Mouse (Mus musculus) MEL (cell line): ENCODE data around the gene Vnn1. TPM values are rescaled to one million over a fixed set of nuclear protein-coding genes. Genes with fewer than 3 reads are reported as not detected.

Source experiments
- DNase-seq: peaks from one replicate; pipeline ENCODE4 v3.0.0; 2011; ENCODE audit warnings: low read depth, low spot score
- H3K27ac ChIP-seq: 2 replicates; pipeline ENCODE4 v1.5.1; 2012; ENCODE audit warnings: low read depth, mild to moderate bottlenecking, control low read depth, low read length, moderate library complexity; ENCODE audit not compliant: control insufficient read depth
- H3K27me3 ChIP-seq, 2 experiments: fragments of 150-350 bp in 1 of 2; sonication (generic) in 1 of 2; 2 replicates each; pipeline ENCODE4 v1.6.1; 2012; ENCODE audit warnings: low read length in 2 of 2, mild to moderate bottlenecking in 2 of 2, improper control_type of control experiment in 1 of 2, moderate library complexity in 1 of 2; ENCODE audit not compliant: insufficient read depth in 2 of 2, control insufficient read depth in 1 of 2
- H3K36me3 ChIP-seq, 2 experiments: 2 replicates each; pipeline ENCODE4 v1.6.1; 2012 to 2014; ENCODE audit warnings: low read length in 2 of 2, improper control_type of control experiment in 1 of 2, inconsistent platforms in 1 of 2, mild to moderate bottlenecking in 1 of 2; ENCODE audit not compliant: insufficient read depth in 2 of 2, control insufficient read depth in 1 of 2
- H3K4me1 ChIP-seq, 2 experiments: fragments of 150-350 bp in 1 of 2; sonication (generic) in 1 of 2; 2 replicates each; pipeline ENCODE4 v1.6.1; 2012; ENCODE audit warnings: low read length in 2 of 2, improper control_type of control experiment in 1 of 2, mild to moderate bottlenecking in 1 of 2; ENCODE audit not compliant: insufficient read depth in 2 of 2, control insufficient read depth in 1 of 2
- H3K4me3 ChIP-seq, 2 experiments: fragments of 150-350 bp in 1 of 2; sonication (generic) in 1 of 2; 2 replicates each; pipeline ENCODE4 v1.5.1; 2012; ENCODE audit warnings: low read depth in 2 of 2, low read length in 2 of 2, mild to moderate bottlenecking in 2 of 2, moderate library complexity in 2 of 2, control low read depth in 1 of 2, improper control_type of control experiment in 1 of 2; ENCODE audit not compliant: control insufficient read depth in 1 of 2, insufficient read depth in 1 of 2
- H3K79me2 ChIP-seq: 2 replicates; pipeline ENCODE4 v1.6.1; 2012; ENCODE audit warnings: mild to moderate bottlenecking, low read length, moderate library complexity; ENCODE audit not compliant: control insufficient read depth, poor library complexity, insufficient read depth
- H3K9ac ChIP-seq: 2 replicates; pipeline ENCODE4 v1.6.1; 2012; ENCODE audit warnings: low read depth, mild to moderate bottlenecking, control low read depth, low read length, moderate library complexity; ENCODE audit not compliant: control insufficient read depth, poor library complexity, severe bottlenecking
- H3K9me3 ChIP-seq: fragments of 150-350 bp; sonication (generic); replicated peaks from 2 replicates; pipeline ENCODE4 v1.6.1; 2012; ENCODE audit warnings: mild to moderate bottlenecking, low read length, improper control_type of control experiment, moderate library complexity; ENCODE audit not compliant: insufficient read depth
- BHLHE40 ChIP-seq: IDR thresholded peaks from 2 replicates; pipeline ENCODE4 v1.6.1; 2012; ENCODE audit warnings: low read depth, mild to moderate bottlenecking, inconsistent platforms, low read length, improper control_type of control experiment, borderline replicate concordance
- EP300 ChIP-seq, 2 experiments: IDR thresholded peaks; 2 replicates each; pipeline ENCODE4 v1.6.1; 2011; ENCODE audit warnings: improper control_type of control experiment in 2 of 2, low read length in 2 of 2, low read depth in 1 of 2, mild to moderate bottlenecking in 1 of 2
- GABPA ChIP-seq: IDR thresholded peaks from 2 replicates; pipeline ENCODE4 v1.6.1; 2012; ENCODE audit warnings: low read depth, mild to moderate bottlenecking, inconsistent platforms, low read length, improper control_type of control experiment, moderate library complexity
- MAX ChIP-seq: IDR thresholded peaks from 2 replicates; pipeline ENCODE4 v1.6.1; 2011; ENCODE audit warnings: low read length, improper control_type of control experiment
- MYC ChIP-seq: IDR thresholded peaks from 2 replicates; pipeline ENCODE4 v1.6.1; 2011; ENCODE audit warnings: low read depth, mild to moderate bottlenecking, low read length, improper control_type of control experiment, moderate library complexity
- NRF1 ChIP-seq: IDR thresholded peaks from 2 replicates; pipeline ENCODE4 v1.6.1; 2014; ENCODE audit warnings: low read depth, mild to moderate bottlenecking, inconsistent platforms, low read length, improper control_type of control experiment, moderate library complexity; ENCODE audit not compliant: poor library complexity, insufficient read depth, severe bottlenecking
- POLR2A ChIP-seq, 2 experiments: IDR thresholded peaks; 2 replicates each; pipeline ENCODE4 v1.6.1; 2011 to 2012; ENCODE audit warnings: low read length in 2 of 2, mild to moderate bottlenecking in 2 of 2, control low read depth in 1 of 2, improper control_type of control experiment in 1 of 2, low read depth in 1 of 2, moderate library complexity in 1 of 2; ENCODE audit not compliant: control insufficient read depth in 1 of 2, insufficient read depth in 1 of 2, poor library complexity in 1 of 2
- POLR2AphosphoS2 ChIP-seq: IDR thresholded peaks from 2 replicates; pipeline ENCODE4 v1.6.1; 2011; ENCODE audit warnings: low read length, improper control_type of control experiment
- POLR2AphosphoS5 ChIP-seq: IDR thresholded peaks from 2 replicates; pipeline ENCODE4 v1.6.1; 2012; ENCODE audit warnings: low read depth, borderline replicate concordance, mild to moderate bottlenecking, inconsistent platforms, low read length, moderate library complexity, mixed read lengths
- RCOR1 ChIP-seq: IDR thresholded peaks from 2 replicates; pipeline ENCODE4 v1.6.1; 2012; ENCODE audit warnings: low read depth, mild to moderate bottlenecking, inconsistent platforms, low read length, improper control_type of control experiment
- USF1 ChIP-seq: IDR thresholded peaks from 2 replicates; pipeline ENCODE4 v1.6.1; 2014; ENCODE audit warnings: low read depth, mild to moderate bottlenecking, inconsistent platforms, low read length, improper control_type of control experiment, moderate library complexity
- ZC3H11A ChIP-seq: IDR thresholded peaks from 2 replicates; pipeline ENCODE4 v1.6.1; 2012; ENCODE audit warnings: low read depth, mild to moderate bottlenecking, inconsistent platforms, low read length, improper control_type of control experiment
- ZKSCAN1 ChIP-seq: IDR thresholded peaks from 2 replicates; pipeline ENCODE4 v1.6.1; 2012; ENCODE audit warnings: low read depth, mild to moderate bottlenecking, inconsistent platforms, low read length, improper control_type of control experiment, moderate library complexity
- ZMIZ1 ChIP-seq: IDR thresholded peaks from 2 replicates; pipeline ENCODE4 v1.6.1; 2012; ENCODE audit warnings: low read depth, mild to moderate bottlenecking, inconsistent platforms, low read length, improper control_type of control experiment, moderate library complexity
- ZNF384 ChIP-seq: IDR thresholded peaks from 2 replicates; pipeline ENCODE4 v1.6.1; 2012; ENCODE audit warnings: low read depth, mild to moderate bottlenecking, inconsistent platforms, low read length, improper control_type of control experiment
- polyA plus RNA-seq, 2 experiments: library from polyadenylated mRNA; stranded (reverse) in 1 of 2; unstranded in 1 of 2; fragments of >175 nt in 1 of 2; fragments of >200 nt in 1 of 2; gene quantifications; 2 replicates each; pipeline versions ENCODE4 v1.2.1 to v1.2.4; 2012; ENCODE audit warnings: low replicate concordance in 2 of 2, low read depth in 1 of 2; ENCODE audit not compliant: insufficient read length in 2 of 2, insufficient read depth in 1 of 2, missing spikeins in 1 of 2
- total RNA-seq: library from RNA; depleted of rRNA; stranded (reverse); fragments of 300-350 nt; gene quantifications from 2 replicates; pipeline ENCODE4 v1.2.3, GENCODE M21; 2012

Vnn1 gene
- total and polyA plus RNA-seq, 3 experiments: not detected

DNA sequence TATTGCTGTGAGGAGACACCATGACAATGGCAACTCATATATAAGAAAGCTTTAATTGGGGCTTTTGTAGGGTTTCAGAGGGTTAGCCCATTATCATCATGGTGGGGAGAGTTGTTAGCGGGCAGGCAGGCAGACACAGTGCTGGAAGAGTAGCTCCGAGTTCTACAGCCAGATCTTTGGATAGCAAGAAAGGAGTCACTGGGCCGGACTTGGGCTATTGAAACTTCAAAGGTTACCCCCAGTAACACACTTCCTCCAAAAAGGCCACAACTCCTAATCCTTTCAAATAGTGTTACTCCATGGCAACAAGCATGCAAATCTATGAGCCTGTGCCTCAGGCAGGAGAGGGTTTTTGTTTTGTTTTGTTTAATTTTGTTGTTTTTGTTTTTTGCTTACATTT lies 6.6 kb downstream of the Vnn1 start:
- no peaks in the 10 kb centered on the region for H3K36me3 ChIP-seq
- H3K27ac ChIP-seq: no peak overlapping the region
- no peak overlapping the region for H3K9ac ChIP-seq
- TF ChIP-seq ZC3H11A (no peak), NRF1 (no peak), MYC (no peak), POLR2AphosphoS5 (no peak)
- no peaks in the 10 kb centered on the region for H3K9me3 ChIP-seq
- H3K4me1 ChIP-seq: no peaks in the 10 kb centered on the region
- H3K27me3 ChIP-seq: no peaks in the 10 kb centered on the region
- no peaks in the 10 kb centered on the region for H3K79me2 ChIP-seq
- no peak overlapping the region for H3K4me3 ChIP-seq
- DNase-seq: no peak

- Histone ChIP-seq H3K36me3 (no peaks in the 10 kb centered on the region), H3K27me3 (no peaks in the 10 kb centered on the region), H3K27ac (no peak overlapping the region), H3K9ac (no peak overlapping the region), H3K4me3 (no peak overlapping the region), H3K79me2 (no peaks in the 10 kb centered on the region), H3K4me1 (no peaks in the 10 kb centered on the region), H3K9me3 (no peaks in the 10 kb centered on the region)
- TF ChIP-seq USF1 (peak; percentile 25; the same call in 1 of the 2 replicates), POLR2AphosphoS2 (no peak)
- no peak for DNase-seq
These were observed 11.2 kb downstream of the Vnn1 start for GRCm38 (mm10) chr10:23905661-23906060.

- H3K4me1 ChIP-seq: no peaks in the 10 kb centered on the region
- H3K9ac ChIP-seq: no peak within 1 kb of the TSS
- H3K36me3 ChIP-seq: no peaks in the 10 kb centered on the region
- H3K27ac ChIP-seq: no peak within 1 kb of the TSS
- DNase-seq: no peak
- no peaks in the 10 kb centered on the region for H3K27me3 ChIP-seq
- H3K79me2 ChIP-seq: no peaks in the 10 kb centered on the region
- no peak for TF ChIP-seq USF1
- TF ChIP-seq MAX: no peak
- TF ChIP-seq EP300 (IDR thresholded peaks at IDR 0.05; ENCODE audit: low read depth in 1 of 2, low read length in 2 of 2): no peak
- TF ChIP-seq GABPA: no peak
- TF ChIP-seq POLR2A (IDR thresholded peaks at IDR 0.05; ENCODE audit: control insufficient read depth in 1 of 2, insufficient read depth in 1 of 2, low read depth in 1 of 2, low read length in 2 of 2, poor library complexity in 1 of 2): no peak
- TF ChIP-seq BHLHE40: no peak
- no peak for TF ChIP-seq RCOR1
- TF ChIP-seq ZMIZ1: no peak
- no peak for TF ChIP-seq ZKSCAN1
- no peak for TF ChIP-seq POLR2AphosphoS2
- TF ChIP-seq POLR2AphosphoS5: no peak
- TF ChIP-seq ZNF384: no peak
- no peaks in the 10 kb centered on the region for H3K9me3 ChIP-seq
- H3K4me3 ChIP-seq: no peak within 1 kb of the TSS
These were observed 25.6 kb downstream of the Vnn1 start, which contains the start of gene Taar1 for GRCm38 (mm10) chr10:23920056-23920455. Taar1 (plus strand) TSS chr10:23920356.
